Mouse (Mus musculus) liver (tissue): ENCODE measurements around the gene Dcun1d3.

Source experiments
- DNase-seq: peaks from one replicate; pipeline ENCODE4 v3.0.0-alpha.2; 2020; ENCODE audit warnings: mixed read lengths

Dcun1d3 gene

GRCm38 (mm10) chr7:119872204-119872603 lies 23.9 kb downstream of the Dcun1d3 start:
- no peak for DNase-seq

DNA sequence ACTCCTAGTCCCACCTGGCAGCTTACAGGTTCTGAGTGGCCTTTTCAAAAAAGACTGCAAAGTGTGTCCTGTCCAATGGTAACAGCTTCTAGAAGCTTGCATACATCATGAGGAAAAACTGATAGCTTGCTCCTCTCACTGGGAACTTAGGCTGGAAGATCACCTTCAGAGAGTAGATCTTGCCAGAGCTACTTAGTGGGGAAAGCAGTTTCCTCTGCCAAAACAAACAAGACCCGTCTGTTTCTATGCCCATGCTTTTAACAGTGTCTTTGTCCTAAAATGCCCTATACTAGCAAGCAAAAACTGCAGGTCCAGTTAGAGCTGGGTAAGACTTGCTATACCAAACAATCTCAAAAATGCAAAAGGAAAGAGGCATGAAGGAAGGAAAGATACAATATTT lies 30.0 kb downstream of the Dcun1d3 start:
- no peak for DNase-seq

DNA sequence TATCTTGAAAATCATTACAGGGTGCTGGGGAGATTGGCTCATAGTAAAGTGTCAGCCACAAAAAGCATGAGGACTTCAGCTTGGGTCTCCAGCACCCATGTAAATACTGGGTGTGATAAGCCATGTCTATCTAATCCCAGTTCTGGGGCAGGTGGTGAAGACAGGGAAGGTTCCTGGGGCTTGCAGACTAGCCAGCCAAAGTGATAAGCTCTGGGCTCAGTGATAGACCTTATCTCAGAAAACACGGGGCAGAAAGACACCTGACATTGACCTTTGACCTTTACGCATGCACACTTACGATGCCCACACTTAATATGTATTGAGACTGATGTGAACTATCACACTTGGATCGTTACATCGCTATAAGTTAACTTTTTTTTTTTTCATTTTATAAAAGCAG lies 31.6 kb downstream of the Dcun1d3 start:
- peak; percentile 10 for DNase-seq

GRCm38 (mm10) chr7:119862167-119862566 lies 33.9 kb downstream of the Dcun1d3 start:
- DNase-seq = no peak

DNA sequence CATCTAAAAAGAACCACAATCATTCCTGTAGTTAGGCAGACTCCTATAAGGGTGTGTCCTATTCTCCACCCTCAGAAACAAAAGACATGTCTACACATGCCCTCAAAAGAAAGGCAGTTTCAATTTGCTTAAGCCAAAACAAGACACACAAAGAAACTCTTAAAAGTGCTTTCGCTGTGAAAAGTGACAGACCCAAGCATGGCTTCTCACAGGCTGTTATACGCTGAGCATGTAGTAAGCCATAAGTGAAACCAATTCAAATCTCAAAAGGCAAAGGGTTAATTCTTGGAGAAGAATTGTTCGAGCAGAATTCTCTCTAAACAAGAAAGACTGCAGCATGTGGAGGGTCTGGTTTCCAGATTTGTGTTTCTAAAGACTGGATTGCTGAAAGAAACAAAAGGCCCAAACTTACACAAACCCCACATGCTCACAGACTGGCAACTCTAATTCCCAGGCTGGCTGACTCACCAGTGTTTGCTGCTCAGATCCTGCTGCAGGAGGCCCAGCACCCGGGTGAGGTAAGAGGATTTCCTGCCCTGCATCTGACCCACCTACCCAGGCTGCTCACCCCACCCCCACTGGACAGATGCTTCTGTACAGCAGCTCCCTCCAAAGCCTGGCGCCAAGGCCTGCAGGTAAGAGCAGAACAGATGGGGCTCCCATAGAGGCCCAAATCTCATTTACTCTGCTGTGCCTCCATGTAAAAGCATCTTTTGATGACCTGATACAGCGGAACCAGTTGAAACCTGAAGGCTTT lies 34.6 kb downstream of the Dcun1d3 start:
- DNase-seq = peak; percentile 49

DNA sequence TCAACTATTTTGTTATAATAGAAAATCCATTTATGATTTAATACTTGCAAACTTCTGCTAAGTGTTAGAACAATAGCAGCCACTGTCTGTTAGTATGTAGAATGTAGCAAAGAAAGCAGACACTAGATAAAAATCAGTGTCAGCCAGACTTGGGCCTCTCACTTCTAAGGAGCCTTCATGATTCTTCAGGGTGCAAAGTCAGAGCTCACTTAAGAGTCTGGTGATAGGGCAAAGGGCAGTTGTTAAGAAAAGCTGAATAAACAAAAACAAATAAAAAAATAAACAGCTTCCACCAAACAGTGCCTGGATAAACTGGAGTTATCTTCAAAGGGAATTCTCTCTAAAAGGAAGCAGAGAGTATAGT lies 35.1 kb downstream of the Dcun1d3 start:
- DNase-seq = no peak

- no peak for DNase-seq
Observed at GRCm38 (mm10) chr7:119860554-119860953, 35.5 kb downstream of the Dcun1d3 start.

GRCm38 (mm10) chr7:119860116-119860515 lies 36.0 kb downstream of the Dcun1d3 start:
- DNase-seq = no peak

GRCm38 (mm10) chr7:119859476-119859875 lies 36.6 kb downstream of the Dcun1d3 start:
- DNase-seq = no peak

DNA sequence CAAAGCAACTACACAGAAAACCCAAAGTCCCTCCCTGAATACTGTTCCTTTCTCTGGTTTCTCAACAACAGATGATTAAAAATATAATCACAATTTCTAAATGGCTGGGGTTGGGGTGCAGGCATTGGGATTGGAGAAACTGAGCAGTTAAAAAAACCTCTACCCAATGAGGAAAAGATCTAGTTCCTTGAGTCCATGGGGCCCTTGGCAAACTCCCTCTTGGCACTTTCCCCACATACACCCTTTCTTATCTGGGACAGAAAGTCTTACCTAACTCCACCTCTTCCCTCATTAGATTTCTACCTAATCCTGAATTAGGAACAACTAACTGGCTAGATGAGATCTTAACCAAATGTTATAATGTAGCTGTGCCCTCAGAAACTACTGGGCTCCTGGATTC lies 41.1 kb downstream of the Dcun1d3 start:
- no peak for DNase-seq

- DNase-seq = no peak
Observed at GRCm38 (mm10) chr7:119854362-119854761, 41.7 kb downstream of the Dcun1d3 start.

DNA sequence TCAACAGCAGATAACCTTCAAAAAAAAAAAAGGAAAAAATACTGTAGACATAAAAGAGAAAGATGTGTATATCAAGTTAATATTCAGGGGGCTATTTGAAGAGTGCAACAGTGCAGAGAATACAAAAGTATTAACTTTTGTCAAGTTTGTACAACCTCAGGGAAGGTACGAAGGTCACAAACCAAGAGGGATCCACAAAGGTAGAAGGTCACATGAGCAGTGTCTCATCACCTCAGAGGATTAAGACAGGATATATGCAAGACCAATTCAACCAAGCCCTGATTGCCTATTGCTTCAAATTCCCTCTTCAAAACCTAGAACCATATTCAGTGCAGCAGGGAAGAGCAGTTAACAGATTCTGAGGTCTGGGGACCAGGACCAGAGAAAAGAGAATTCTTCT lies 42.9 kb downstream of the Dcun1d3 start:
- no peak for DNase-seq

- no peak for DNase-seq
Observed at GRCm38 (mm10) chr7:119852494-119852893, 43.6 kb downstream of the Dcun1d3 start.

DNA sequence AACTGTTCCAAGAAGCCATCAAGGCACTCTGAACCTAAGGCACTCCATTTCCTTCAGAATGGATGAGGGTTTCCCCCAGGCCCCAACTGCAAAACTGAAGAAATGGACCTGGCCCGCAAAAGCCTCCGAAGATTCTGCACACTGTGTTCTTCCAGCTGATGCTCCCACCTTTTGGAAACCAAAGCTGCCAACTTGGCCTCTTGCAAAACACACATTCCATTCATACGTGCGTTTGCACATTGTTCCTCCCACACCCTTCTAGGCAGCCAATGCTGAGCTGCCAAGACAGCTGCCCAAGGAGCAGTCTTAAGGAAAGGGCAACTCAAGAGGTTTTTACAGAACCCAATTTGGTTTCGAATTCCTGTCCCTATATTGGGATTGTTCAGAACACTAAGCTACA lies 45.4 kb downstream of the Dcun1d3 start:
- no peak for DNase-seq

DNA sequence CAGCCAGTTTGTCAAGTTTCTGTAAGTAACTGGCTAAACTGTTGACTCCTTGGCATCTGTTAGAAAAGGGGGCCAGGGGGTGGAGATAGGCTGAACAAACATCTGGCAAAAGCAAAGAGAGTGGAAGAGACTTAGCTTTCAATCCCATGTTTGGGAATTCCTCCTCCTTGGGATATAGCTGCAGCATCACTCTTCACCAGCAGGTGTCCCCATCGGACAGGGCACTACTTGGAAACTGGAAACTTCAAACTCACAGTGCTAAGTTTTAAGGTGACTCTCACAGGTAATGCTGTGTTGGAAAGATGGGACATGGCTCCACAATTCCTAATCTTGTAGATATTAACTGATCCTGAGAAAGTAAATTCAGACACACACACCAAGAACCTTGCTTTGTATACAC lies 47.0 kb downstream of the Dcun1d3 start:
- peak; percentile 58 for DNase-seq

- DNase-seq = no peak
Observed at GRCm38 (mm10) chr7:119847396-119847795, 48.7 kb downstream of the Dcun1d3 start.

DNA sequence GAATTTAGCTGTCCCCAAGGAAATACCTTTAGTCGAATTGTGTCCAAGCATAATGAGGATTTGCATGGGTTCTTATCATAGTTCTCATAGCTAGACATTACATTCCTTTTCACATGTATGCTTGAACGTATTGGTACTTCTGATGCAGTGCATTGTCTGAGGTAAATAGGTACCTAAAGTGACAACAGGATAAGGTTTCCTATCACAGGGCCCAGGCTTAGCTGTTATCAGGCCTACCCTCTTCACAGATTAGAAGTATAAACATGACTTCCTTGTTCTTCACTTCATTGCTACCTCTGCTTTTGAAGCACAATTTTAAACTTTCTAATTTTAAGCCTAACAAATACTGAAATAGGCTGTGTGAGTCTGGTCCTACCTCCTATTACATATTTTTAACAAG lies 50.6 kb downstream of the Dcun1d3 start:
- DNase-seq = no peak

DNA sequence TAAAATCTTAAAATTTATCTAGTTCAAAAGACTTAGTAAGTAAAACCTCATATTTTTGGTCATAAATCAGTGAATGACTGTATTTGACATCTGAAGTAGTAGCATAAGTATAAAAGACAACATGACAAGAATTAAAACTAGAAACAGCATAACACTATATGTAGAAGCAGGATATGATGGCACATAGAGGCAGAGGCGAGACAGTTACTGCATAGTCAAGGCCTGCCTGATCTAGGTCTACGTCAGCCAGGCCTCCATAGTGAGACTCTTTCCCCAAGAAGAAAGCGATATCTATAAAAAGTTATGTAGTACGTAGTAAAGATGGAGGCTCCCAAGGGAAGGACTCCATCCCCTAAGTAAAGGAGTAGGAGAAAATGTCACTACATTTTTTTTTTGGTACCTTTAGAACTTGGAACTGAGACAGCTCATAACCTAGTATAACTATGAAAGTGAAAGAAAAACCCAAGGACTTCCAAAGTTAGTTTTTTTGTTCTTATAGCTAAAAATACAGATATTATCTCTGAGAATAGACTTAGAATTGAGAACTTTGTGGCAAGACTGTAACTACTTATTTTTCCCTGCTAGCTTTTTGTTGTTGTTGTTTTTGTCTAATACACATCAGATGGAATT lies 54.2 kb downstream of the Dcun1d3 start:
- DNase-seq = no peak

DNA sequence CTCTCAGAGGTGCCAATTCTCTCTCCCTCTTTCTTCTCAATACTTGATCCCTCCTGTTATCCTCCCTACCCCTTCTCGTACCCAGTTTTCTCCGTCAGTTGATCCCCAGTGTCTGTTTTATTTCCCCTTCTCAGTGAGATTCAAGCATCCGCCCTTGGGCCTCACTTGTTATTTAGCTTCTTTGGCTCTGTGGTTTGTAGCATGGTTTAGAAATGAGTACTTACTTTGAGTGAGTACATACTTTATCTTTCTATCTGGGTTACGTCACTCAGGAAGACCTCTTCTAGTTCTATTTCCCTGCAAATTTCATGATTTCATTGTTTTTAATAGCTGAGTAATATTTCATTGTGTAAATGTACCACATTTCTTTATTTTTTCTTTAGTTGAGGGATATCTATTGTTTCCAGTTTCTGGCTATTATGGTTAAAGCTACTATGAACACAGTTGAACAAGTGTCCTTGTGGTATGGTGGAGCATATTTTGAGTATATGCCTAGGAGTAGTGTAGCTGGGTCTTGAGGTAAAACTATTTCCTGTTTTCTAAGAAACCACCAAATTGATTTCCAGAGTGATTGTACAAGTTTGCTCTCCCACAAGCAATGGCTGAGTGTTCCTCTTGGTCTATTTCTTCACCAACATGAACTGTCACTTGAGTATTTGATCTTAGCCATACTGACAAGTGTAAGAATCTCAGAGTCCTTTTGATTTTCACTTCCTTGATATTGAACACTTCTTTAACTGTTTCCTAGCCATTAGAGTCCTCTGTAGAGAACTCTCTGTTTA lies 59.9 kb downstream of the Dcun1d3 start:
- DNase-seq = no peak

DNA sequence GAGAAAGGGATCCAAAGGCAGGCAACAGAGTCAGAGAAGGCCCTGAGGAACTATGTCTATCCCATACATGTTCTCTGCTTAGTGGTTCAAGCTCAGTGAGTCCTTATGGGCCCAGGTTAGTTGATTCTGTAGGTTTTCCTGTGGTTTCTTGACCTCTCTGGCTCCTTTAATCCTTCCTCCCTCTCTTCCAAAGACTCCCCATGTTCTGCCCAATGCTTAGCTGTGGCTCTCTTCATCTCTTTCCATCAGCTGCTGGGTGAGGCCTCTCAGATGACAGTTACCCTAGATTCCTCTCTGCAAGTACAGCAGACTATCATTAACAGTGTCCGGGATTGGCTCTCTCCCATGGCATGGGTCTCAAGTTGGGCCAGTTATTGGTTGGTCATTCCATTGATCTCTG lies 60.7 kb downstream of the Dcun1d3 start:
- no peak for DNase-seq

- DNase-seq = no peak
Observed at GRCm38 (mm10) chr7:119808723-119809122, 87.4 kb downstream of the Dcun1d3 start.

- no peak for DNase-seq
Observed at GRCm38 (mm10) chr7:119807396-119807795, 88.7 kb downstream of the Dcun1d3 start.
